Mouse (Mus musculus) hindbrain, embryonic 12.5 days (tissue): ENCODE data around the gene Cdon. TPM values are rescaled to one million over a fixed set of nuclear protein-coding genes. Genes with fewer than 3 reads are reported as not detected.

Source experiments
- ATAC-seq: fragments of 200-750 bp; cut with Nextera tagmentation; 2 replicates; pipeline ENCODE4 v1.8.0; 2017; ENCODE audit warnings: moderate TSS enrichment; ENCODE audit not compliant: low FRiP score
- H3K27ac ChIP-seq: fragments of 300-500 bp; sonication (generic); 2 replicates; pipeline ENCODE4 v1.5.1; 2016; ENCODE audit warnings: mild to moderate bottlenecking
- H3K27me3 ChIP-seq: fragments of 300-500 bp; sonication (generic); 2 replicates; pipeline ENCODE4 v1.6.1; 2016; ENCODE audit warnings: mild to moderate bottlenecking
- H3K36me3 ChIP-seq: fragments of 300-500 bp; sonication (generic); 2 replicates; pipeline ENCODE4 v1.6.1; 2016; ENCODE audit warnings: mild to moderate bottlenecking
- H3K4me1 ChIP-seq: fragments of 300-500 bp; sonication (generic); 2 replicates; pipeline ENCODE4 v1.6.1; 2016
- H3K4me2 ChIP-seq: fragments of 300-500 bp; sonication (generic); replicated peaks from 2 replicates; pipeline ENCODE4 v1.6.1; 2016; ENCODE audit warnings: mild to moderate bottlenecking
- H3K4me3 ChIP-seq: fragments of 300-500 bp; sonication (generic); 2 replicates; pipeline ENCODE4 v1.5.1; 2016; ENCODE audit warnings: mild to moderate bottlenecking
- H3K9ac ChIP-seq: fragments of 300-500 bp; sonication (generic); 2 replicates; pipeline ENCODE4 v1.6.1; 2016; ENCODE audit warnings: mild to moderate bottlenecking, moderate library complexity
- H3K9me3 ChIP-seq: fragments of 300-500 bp; sonication (generic); replicated peaks from 2 replicates; pipeline ENCODE4 v1.6.1; 2016; ENCODE audit warnings: mild to moderate bottlenecking
- WGBS: fragments of 180-500 bp; shearing (Covaris S2); methylation state at CpG from one replicate; pipeline ENCODE4 v1.1.7; 2016; 5-methylcytosine and 5-hydroxymethylcytosine counted together
- polyA plus RNA-seq: library from polyadenylated mRNA; unstranded; fragments of >200 nt; fragmentation: Nextera tagmentation; extraction: Ambion mirVana; gene quantifications from 2 replicates; pipeline ENCODE4 v1.2.1, GENCODE M21; 2016

The Cdon gene
- polyA plus RNA-seq, 1 experiment from 2014 or later = 21.5 TPM

DNA sequence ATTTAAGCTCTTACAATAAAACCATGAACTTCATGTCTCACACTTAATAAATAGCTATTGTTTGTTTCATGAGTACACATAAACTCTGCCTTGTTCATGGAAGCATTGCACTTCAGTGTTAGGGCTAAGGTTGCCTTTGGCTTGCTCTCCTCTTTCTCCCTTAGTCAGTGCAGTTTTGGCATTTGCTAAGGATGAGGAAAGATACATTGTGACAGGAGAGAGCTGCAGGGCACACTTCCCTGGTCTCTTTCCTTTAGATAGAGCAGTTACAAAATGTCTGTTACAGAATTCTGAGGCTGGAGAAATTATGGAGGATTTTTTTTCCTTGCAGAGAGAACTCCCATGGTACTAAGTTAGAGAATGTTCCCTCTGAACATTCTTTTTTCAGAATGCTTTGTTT is 18.8 kb downstream of the Cdon start:
- Histone ChIP-seq H3K4me1 (peaks cover 38% of the 10 kb centered on the region), H3K4me3 (no peak overlapping the region), H3K9ac (no peak overlapping the region), H3K27ac (no peak overlapping the region), H3K9me3 (no peaks in the 10 kb centered on the region), H3K4me2 (no peak overlapping the region), H3K27me3 (peaks cover 6% of the 10 kb centered on the region; the same call in 1 of the 2 replicates), H3K36me3 (no peaks in the 10 kb centered on the region)
- ATAC-seq = no peak

DNA sequence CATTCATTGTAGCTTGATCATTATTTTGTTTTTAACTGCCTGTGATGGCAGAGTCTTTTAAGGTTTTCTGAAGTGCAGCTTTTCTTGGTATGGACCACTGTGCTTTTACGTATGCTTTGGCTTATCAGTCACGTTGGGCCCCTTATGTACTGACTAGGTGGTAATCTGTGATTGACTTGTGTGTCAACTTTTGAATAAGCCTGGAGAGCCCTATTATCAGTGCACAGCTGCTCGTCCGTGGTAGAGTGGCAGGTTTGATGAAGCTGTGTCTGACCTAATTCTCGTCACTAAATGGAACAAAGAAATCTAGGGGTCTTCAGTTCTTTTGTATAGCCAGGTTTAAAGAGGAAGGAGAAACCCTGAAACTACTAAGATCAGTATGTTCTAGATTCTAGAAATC is 21.5 kb downstream of the Cdon start:
- H3K4me1 ChIP-seq = peaks cover 28% of the 10 kb centered on the region
- H3K9ac ChIP-seq = no peak overlapping the region
- 10% methylated on average over 5 of the region's 5 CpGs for WGBS
- no peak overlapping the region for H3K27ac ChIP-seq
- no peak overlapping the region for H3K4me3 ChIP-seq
- H3K36me3 ChIP-seq = no peaks in the 10 kb centered on the region
- H3K9me3 ChIP-seq = no peaks in the 10 kb centered on the region
- ATAC-seq = no peak
- H3K27me3 ChIP-seq = peaks cover 6% of the 10 kb centered on the region; the same call in 1 of the 2 replicates
- H3K4me2 ChIP-seq = no peak overlapping the region

DNA sequence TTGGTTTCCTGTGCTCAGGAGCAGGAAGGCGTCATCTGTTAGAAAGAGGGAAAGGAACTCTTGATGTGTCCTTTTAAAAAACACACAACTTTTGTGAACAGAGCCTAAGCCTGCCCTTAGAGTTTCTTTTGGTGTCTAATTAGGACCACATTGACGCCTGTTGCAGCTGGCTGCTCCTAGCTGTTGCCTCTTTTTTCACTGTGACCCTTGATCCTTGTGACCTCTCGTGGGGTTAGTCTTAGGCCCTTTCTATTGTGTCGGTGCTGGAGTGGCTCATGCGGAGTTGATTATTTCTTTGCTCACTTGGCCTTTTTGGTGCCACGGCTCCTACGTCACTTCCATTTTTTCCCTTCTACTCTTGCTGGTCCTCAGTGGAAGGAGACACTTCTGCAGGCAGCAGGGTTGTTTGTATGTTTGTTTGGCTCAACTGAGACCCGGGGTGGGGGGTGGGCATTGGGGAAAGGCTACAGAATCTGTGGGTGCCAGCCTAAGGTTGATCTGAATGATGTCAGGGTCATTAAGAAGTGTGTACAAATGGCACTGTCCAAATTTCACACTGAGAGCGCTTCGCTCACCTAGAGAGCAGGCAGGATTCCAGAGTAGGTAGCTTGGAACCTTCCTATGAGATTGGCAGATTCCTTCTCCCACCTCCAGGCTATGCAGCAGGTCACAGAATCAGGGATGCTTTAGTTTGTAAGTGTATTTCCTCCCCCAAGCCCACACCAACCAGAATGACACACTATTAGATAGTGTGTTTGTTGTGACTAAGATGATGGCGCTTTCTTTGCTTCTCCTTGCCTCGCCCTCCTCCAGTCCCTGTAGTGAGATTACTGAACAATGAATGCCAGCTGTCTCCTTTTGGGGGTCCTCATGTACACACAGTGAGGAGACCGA is 22.9 kb downstream of the Cdon start:
- no peak for ATAC-seq
- no peaks in the 10 kb centered on the region for H3K36me3 ChIP-seq
- peaks cover 6% of the 10 kb centered on the region; the same call in 1 of the 2 replicates for H3K27me3 ChIP-seq
- H3K4me3 ChIP-seq = no peak overlapping the region
- no peak overlapping the region for H3K4me2 ChIP-seq
- H3K27ac ChIP-seq = no peak overlapping the region
- no peaks in the 10 kb centered on the region for H3K9me3 ChIP-seq
- H3K4me1 ChIP-seq = peaks cover 27% of the 10 kb centered on the region
- no peak overlapping the region for H3K9ac ChIP-seq
- 30% methylated on average over 13 of the region's 13 CpGs for WGBS

DNA sequence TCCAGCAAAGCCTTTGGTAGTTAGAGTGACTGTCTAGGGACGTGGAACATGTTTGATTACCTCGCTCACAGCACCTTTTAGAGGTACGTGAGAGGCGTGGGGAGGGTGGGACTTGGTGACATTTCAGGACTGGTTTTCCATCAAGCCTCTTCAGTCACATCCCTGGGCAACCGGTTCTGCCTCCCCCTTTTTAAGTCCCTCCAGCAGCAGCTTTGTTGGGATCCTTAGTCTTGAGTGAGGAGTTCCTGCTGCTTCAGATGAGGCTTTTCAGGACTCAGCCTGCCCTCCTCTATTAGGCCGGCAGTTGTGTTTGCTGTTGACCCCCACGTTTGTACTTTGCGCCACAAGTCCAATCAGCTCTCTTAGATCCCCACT is 23.6 kb downstream of the Cdon start:
- Histone ChIP-seq H3K4me3 (no peak overlapping the region), H3K9me3 (no peaks in the 10 kb centered on the region), H3K36me3 (no peaks in the 10 kb centered on the region), H3K4me2 (no peak overlapping the region), H3K9ac (no peak overlapping the region), H3K4me1 (peaks cover 26% of the 10 kb centered on the region), H3K27me3 (peaks cover 6% of the 10 kb centered on the region; the same call in 1 of the 2 replicates), H3K27ac (no peak overlapping the region)
- no peak for ATAC-seq
- WGBS = 59% methylated on average over 8 of the region's 8 CpGs

DNA sequence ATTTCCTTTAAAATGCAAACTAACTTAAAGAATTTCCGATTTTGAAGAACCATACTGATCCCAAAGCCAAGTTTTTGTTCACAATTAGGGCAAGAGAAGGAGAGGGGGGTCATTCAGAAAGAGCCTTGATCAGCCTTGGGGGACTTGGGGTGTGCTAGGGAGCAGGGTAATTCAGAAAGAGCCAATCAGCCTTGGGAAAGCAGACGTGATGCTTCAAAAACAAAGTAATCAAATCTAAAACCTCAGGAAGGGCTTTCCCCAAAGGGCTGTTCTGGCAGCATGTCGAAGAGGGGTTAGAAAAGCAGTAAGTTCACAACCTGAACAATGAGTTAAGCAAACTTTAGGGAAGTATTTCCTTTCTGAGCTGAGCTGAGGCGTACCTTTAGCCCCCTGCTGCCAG is 26.0 kb downstream of the Cdon start:
- 61% methylated on average over 4 of the region's 4 CpGs for WGBS

DNA sequence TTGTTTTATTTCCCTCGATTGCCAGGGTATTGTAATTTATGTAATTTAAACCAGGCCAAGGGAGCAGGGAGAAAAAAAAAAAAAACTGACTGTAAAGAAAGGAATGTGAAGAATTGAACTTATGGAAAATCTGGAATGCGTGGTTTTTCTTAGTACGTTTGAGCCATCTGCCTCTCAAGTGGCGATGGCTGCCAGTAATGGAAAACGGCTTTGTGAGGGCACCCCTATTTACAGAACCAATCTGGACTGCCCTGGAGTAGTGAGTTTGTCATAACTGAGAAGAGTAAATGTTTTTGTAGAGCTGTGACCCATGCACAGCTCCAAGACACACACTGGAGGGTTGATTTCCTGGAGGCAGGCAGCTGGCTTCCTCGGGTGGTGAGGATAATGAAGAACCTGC is 32.4 kb downstream of the Cdon start:
- no peak for ATAC-seq
- Histone ChIP-seq H3K4me3 (no peak overlapping the region), H3K9me3 (no peaks in the 10 kb centered on the region), H3K27ac (no peak overlapping the region), H3K4me1 (no peaks in the 10 kb centered on the region), H3K27me3 (no peaks in the 10 kb centered on the region), H3K9ac (no peak overlapping the region), H3K36me3 (peaks cover 44% of the 10 kb centered on the region), H3K4me2 (no peak overlapping the region)
- WGBS = 53% methylated on average over 6 of the region's 6 CpGs

More for the DNA sequence above, 26.0 kb downstream of the Cdon start:
- no peak overlapping the region for H3K9ac ChIP-seq
- H3K4me1 ChIP-seq = peaks cover 26% of the 10 kb centered on the region
- no peak overlapping the region for H3K4me3 ChIP-seq
- no peak overlapping the region for H3K27ac ChIP-seq
- no peak overlapping the region for H3K4me2 ChIP-seq
- H3K9me3 ChIP-seq = no peaks in the 10 kb centered on the region
- H3K27me3 ChIP-seq = peaks cover 6% of the 10 kb centered on the region; the same call in 1 of the 2 replicates
- no peaks in the 10 kb centered on the region for H3K36me3 ChIP-seq
- no peak for ATAC-seq

DNA sequence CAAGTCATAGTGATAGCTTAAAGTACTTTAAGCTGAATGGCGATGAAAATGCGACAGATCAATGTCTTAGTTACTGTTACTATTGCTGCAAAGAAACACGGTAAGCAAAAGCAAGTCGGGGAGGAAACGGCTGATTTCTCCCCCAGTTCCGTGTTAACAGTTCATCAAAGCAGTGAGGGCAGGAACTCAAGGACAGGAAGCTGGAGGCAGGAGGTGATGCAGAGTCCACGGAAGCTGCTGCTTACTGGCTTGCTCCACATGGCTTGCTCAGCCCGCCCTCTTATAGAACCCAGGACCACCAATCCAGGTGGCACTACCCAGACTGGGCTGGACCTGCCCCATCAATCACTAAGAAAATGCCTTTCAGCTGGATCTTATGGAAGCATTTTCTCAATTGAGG is 38.7 kb downstream of the Cdon start:
- no peak overlapping the region for H3K4me2 ChIP-seq
- peaks cover 52% of the 10 kb centered on the region for H3K36me3 ChIP-seq
- WGBS = 91% methylated on average over 8 of the region's 8 CpGs
- H3K4me3 ChIP-seq = no peak overlapping the region
- ATAC-seq = no peak
- H3K27me3 ChIP-seq = no peaks in the 10 kb centered on the region
- no peaks in the 10 kb centered on the region for H3K4me1 ChIP-seq
- no peaks in the 10 kb centered on the region for H3K9me3 ChIP-seq
- no peak overlapping the region for H3K9ac ChIP-seq
- H3K27ac ChIP-seq = no peak overlapping the region

DNA sequence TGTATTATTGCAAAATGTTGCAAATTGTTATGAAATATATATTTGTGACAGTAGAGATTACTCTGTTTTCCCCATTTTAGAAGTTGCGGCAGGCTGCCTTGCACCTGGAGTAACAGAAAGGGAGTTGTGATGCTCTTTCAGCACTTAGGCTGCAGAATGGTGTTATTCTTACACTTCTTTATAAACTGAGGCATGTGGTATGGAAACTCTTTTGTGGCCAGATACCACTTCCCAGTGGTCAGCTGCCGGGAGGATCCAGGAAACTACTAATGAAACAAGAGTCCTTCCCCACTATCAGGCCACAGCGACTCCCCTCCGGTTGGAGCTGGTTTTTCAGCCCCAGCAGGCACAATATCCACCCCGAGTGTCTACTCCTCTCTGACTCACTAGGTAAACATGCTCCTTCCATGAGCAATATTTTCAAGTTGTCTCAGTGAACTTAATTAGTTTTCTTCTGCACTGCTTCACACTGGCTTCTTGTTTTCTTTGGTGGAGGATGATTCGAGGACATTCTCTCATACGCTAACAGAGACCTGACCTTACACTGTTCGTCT is 46.4 kb downstream of the Cdon start:
- WGBS = 72% methylated on average over 8 of the region's 8 CpGs
- no peak overlapping the region for H3K27ac ChIP-seq
- H3K36me3 ChIP-seq = peaks cover 39% of the 10 kb centered on the region
- no peaks in the 10 kb centered on the region for H3K27me3 ChIP-seq
- H3K4me3 ChIP-seq = no peak overlapping the region
- H3K9ac ChIP-seq = no peak overlapping the region
- no peak overlapping the region for H3K4me2 ChIP-seq
- H3K9me3 ChIP-seq = no peaks in the 10 kb centered on the region
- H3K4me1 ChIP-seq = no peaks in the 10 kb centered on the region
- no peak for ATAC-seq

DNA sequence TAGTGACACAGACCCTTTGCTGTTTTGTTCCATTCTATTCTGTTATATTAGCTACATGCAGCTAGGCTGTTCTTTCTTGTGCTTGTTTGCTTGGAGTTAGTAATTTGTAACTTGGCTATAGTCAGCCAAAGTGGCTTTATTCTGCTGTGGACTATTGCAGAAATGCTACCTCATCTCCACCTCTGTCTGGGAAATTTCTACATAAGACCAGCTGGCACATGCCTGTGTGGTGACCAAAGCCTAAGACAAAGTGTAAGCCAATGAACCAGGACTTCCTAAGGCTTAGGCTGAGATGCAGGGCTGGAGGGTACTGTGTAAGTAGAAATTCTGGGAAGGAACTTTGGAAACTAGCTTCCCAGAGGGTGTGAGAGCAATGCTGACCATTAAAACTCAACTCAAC is 48.0 kb downstream of the Cdon start:
- Histone ChIP-seq H3K4me3 (no peak overlapping the region), H3K9me3 (no peaks in the 10 kb centered on the region), H3K4me2 (no peak overlapping the region), H3K9ac (no peak overlapping the region), H3K4me1 (no peaks in the 10 kb centered on the region), H3K27ac (no peak overlapping the region), H3K27me3 (no peaks in the 10 kb centered on the region), H3K36me3 (peaks cover 41% of the 10 kb centered on the region)
- no peak for ATAC-seq

DNA sequence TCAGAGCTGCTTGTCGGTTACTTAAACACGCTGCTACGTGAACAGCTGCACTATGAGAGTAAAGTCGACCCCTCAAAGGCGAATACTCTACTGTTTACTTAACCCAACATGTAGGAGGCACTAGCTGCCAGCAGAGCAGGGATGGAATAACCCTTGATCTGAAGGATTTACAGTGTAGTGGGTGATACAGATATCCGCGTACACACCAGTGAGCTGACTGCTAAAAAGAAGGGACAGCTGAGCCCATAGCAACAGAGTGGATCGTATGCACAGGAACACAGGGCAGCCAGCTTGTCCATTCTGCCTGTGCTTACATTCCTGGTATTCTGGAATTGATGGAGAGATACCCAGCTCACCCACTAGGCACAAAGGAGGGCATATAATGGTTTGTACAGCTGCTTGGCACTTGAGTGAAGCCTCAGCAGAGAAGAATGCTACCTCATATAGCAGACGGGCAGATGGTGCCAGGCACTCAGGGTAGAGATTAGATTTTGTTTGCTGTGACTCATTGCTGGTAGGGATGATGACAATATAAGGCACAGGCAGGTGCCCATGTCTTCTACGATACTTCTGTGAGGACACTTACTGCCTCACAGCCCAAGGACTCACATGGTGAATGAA is 53.3 kb downstream of the Cdon start:
- no peak for ATAC-seq
- 83% methylated on average over 10 of the region's 10 CpGs for WGBS
- H3K36me3 ChIP-seq = peaks cover 68% of the 10 kb centered on the region

DNA sequence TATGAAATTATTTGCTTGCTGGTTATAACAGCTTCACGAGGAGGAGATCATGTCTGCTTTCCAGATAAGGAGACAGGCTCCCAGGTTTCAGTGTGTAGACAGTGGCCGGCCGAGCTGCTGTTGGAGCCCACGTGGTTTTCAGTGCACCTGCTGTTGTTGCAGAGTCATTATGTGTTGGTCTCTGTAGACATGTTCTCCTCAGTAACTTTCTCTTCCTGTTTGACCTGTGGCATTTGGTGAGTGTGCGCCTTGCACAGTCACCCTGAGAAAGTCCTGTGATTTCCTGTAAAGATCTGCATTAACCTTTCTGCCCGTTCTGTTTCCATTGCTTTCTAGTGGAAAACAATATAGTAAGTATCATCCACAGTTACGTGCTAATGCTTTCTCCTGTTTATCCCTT is 54.5 kb downstream of the Cdon start:
- H3K9ac ChIP-seq = no peak overlapping the region
- peaks cover 60% of the 10 kb centered on the region for H3K36me3 ChIP-seq
- no peak overlapping the region for H3K4me2 ChIP-seq
- H3K9me3 ChIP-seq = no peaks in the 10 kb centered on the region
- H3K27ac ChIP-seq = no peak overlapping the region
- no peak for ATAC-seq
- H3K4me1 ChIP-seq = no peaks in the 10 kb centered on the region
- H3K4me3 ChIP-seq = no peak overlapping the region
- 95% methylated on average over 7 of the region's 7 CpGs for WGBS
- no peaks in the 10 kb centered on the region for H3K27me3 ChIP-seq

More for the DNA sequence above, 53.3 kb downstream of the Cdon start:
- Histone ChIP-seq H3K9ac (no peak overlapping the region), H3K4me1 (no peaks in the 10 kb centered on the region), H3K27ac (no peak overlapping the region), H3K9me3 (no peaks in the 10 kb centered on the region), H3K27me3 (no peaks in the 10 kb centered on the region), H3K4me3 (no peak overlapping the region), H3K4me2 (no peak overlapping the region)

DNA sequence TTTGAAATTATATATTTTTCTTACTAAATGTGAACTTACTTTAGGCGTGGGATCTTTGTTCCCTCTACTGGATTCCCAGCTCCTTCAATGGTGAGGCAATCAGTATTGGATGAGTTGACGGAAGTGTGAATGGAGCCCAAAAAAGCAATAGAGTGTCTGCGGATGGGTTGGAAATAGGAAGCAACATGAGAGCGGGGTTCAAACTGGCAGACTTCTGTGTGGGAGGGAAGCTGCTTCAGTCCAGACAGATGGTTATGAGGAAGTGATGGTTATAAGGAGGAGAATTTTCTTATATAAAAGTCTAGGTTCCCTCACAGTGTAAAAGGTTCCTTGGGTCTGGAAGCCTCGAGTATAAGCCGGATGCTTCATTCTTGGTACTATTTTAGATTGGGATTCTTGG is 58.5 kb downstream of the Cdon start:
- Histone ChIP-seq H3K27ac (no peak overlapping the region), H3K4me1 (no peaks in the 10 kb centered on the region), H3K4me3 (no peak overlapping the region), H3K27me3 (no peaks in the 10 kb centered on the region), H3K4me2 (no peak overlapping the region), H3K36me3 (peaks cover 37% of the 10 kb centered on the region), H3K9me3 (no peaks in the 10 kb centered on the region), H3K9ac (no peak overlapping the region)
- WGBS = 91% methylated on average over 6 of the region's 6 CpGs
- ATAC-seq = no peak
